Mouse (Mus musculus) MEL (cell line): ENCODE measurements around the gene Stmn1. TPM values are rescaled to one million over a fixed set of nuclear protein-coding genes. Genes with fewer than 3 reads are reported as not detected.

Experiments
- DNase-seq: peaks from one replicate; pipeline ENCODE4 v3.0.0; 2011; ENCODE audit warnings: low read depth, low spot score
- H3K27ac ChIP-seq: 2 replicates; pipeline ENCODE4 v1.5.1; 2012; ENCODE audit warnings: low read depth, mild to moderate bottlenecking, control low read depth, low read length, moderate library complexity; ENCODE audit not compliant: control insufficient read depth
- H3K27me3 ChIP-seq, 2 experiments: fragments of 150-350 bp in 1 of 2; sonication (generic) in 1 of 2; 2 replicates each; pipeline ENCODE4 v1.6.1; 2012; ENCODE audit warnings: low read length in 2 of 2, mild to moderate bottlenecking in 2 of 2, improper control_type of control experiment in 1 of 2, moderate library complexity in 1 of 2; ENCODE audit not compliant: insufficient read depth in 2 of 2, control insufficient read depth in 1 of 2
- H3K36me3 ChIP-seq, 2 experiments: 2 replicates each; pipeline ENCODE4 v1.6.1; 2012 to 2014; ENCODE audit warnings: low read length in 2 of 2, improper control_type of control experiment in 1 of 2, inconsistent platforms in 1 of 2, mild to moderate bottlenecking in 1 of 2; ENCODE audit not compliant: insufficient read depth in 2 of 2, control insufficient read depth in 1 of 2
- H3K4me1 ChIP-seq, 2 experiments: fragments of 150-350 bp in 1 of 2; sonication (generic) in 1 of 2; 2 replicates each; pipeline ENCODE4 v1.6.1; 2012; ENCODE audit warnings: low read length in 2 of 2, improper control_type of control experiment in 1 of 2, mild to moderate bottlenecking in 1 of 2; ENCODE audit not compliant: insufficient read depth in 2 of 2, control insufficient read depth in 1 of 2
- H3K4me3 ChIP-seq, 2 experiments: fragments of 150-350 bp in 1 of 2; sonication (generic) in 1 of 2; 2 replicates each; pipeline ENCODE4 v1.5.1; 2012; ENCODE audit warnings: low read depth in 2 of 2, low read length in 2 of 2, mild to moderate bottlenecking in 2 of 2, moderate library complexity in 2 of 2, control low read depth in 1 of 2, improper control_type of control experiment in 1 of 2; ENCODE audit not compliant: control insufficient read depth in 1 of 2, insufficient read depth in 1 of 2
- H3K79me2 ChIP-seq: 2 replicates; pipeline ENCODE4 v1.6.1; 2012; ENCODE audit warnings: mild to moderate bottlenecking, low read length, moderate library complexity; ENCODE audit not compliant: control insufficient read depth, poor library complexity, insufficient read depth
- H3K9ac ChIP-seq: 2 replicates; pipeline ENCODE4 v1.6.1; 2012; ENCODE audit warnings: low read depth, mild to moderate bottlenecking, control low read depth, low read length, moderate library complexity; ENCODE audit not compliant: control insufficient read depth, poor library complexity, severe bottlenecking
- H3K9me3 ChIP-seq: fragments of 150-350 bp; sonication (generic); replicated peaks from 2 replicates; pipeline ENCODE4 v1.6.1; 2012; ENCODE audit warnings: mild to moderate bottlenecking, low read length, improper control_type of control experiment, moderate library complexity; ENCODE audit not compliant: insufficient read depth
- CHD2 ChIP-seq: IDR thresholded peaks from 2 replicates; pipeline ENCODE4 v1.6.1; 2011; ENCODE audit warnings: low read length, improper control_type of control experiment
- ELF1 ChIP-seq: IDR thresholded peaks from 2 replicates; pipeline ENCODE4 v1.6.1; 2014; ENCODE audit warnings: low read depth, mild to moderate bottlenecking, inconsistent platforms, low read length, improper control_type of control experiment, moderate library complexity
- ETS1 ChIP-seq: IDR thresholded peaks from 2 replicates; pipeline ENCODE4 v1.6.1; 2012; ENCODE audit warnings: low read depth, mild to moderate bottlenecking, inconsistent platforms, low read length, improper control_type of control experiment, moderate library complexity
- GABPA ChIP-seq: IDR thresholded peaks from 2 replicates; pipeline ENCODE4 v1.6.1; 2012; ENCODE audit warnings: low read depth, mild to moderate bottlenecking, inconsistent platforms, low read length, improper control_type of control experiment, moderate library complexity
- GATA1 ChIP-seq: IDR thresholded peaks from 2 replicates; pipeline ENCODE4 v1.6.1; 2011; ENCODE audit warnings: low read depth, low read length, improper control_type of control experiment
- MAFK ChIP-seq: IDR thresholded peaks from 2 replicates; pipeline ENCODE4 v1.6.1; 2011; ENCODE audit warnings: low read depth, mild to moderate bottlenecking, low read length, improper control_type of control experiment, borderline replicate concordance
- MAX ChIP-seq: IDR thresholded peaks from 2 replicates; pipeline ENCODE4 v1.6.1; 2011; ENCODE audit warnings: low read length, improper control_type of control experiment
- MEF2A ChIP-seq: IDR thresholded peaks from 2 replicates; pipeline ENCODE4 v1.6.1; 2014; ENCODE audit warnings: low read depth, mild to moderate bottlenecking, inconsistent platforms, low read length, improper control_type of control experiment; ENCODE audit not compliant: poor library complexity, insufficient replicate concordance, severe bottlenecking; ENCODE audit errors: extremely low read depth
- MYB ChIP-seq: IDR thresholded peaks from 2 replicates; pipeline ENCODE4 v1.6.1; 2011; ENCODE audit warnings: mild to moderate bottlenecking, low read depth, low read length, improper control_type of control experiment
- MYC ChIP-seq: IDR thresholded peaks from 2 replicates; pipeline ENCODE4 v1.6.1; 2011; ENCODE audit warnings: low read depth, mild to moderate bottlenecking, low read length, improper control_type of control experiment, moderate library complexity
- POLR2AphosphoS2 ChIP-seq: IDR thresholded peaks from 2 replicates; pipeline ENCODE4 v1.6.1; 2011; ENCODE audit warnings: low read length, improper control_type of control experiment
- RAD21 ChIP-seq: IDR thresholded peaks from 2 replicates; pipeline ENCODE4 v1.6.1; 2011; ENCODE audit warnings: mild to moderate bottlenecking, low read depth, low read length, improper control_type of control experiment
- SIN3A ChIP-seq: IDR thresholded peaks from 2 replicates; pipeline ENCODE4 v1.6.1; 2012; ENCODE audit warnings: low read length, improper control_type of control experiment, inconsistent platforms
- TAL1 ChIP-seq: IDR thresholded peaks from 2 replicates; pipeline ENCODE4 v1.6.1; 2012; ENCODE audit warnings: mild to moderate bottlenecking, inconsistent platforms, low read length, moderate library complexity, mixed read lengths
- TCF12 ChIP-seq: IDR thresholded peaks from 2 replicates; pipeline ENCODE4 v1.6.1; 2014; ENCODE audit warnings: low read depth, mild to moderate bottlenecking, inconsistent platforms, low read length, improper control_type of control experiment, moderate library complexity
- UBTF ChIP-seq: IDR thresholded peaks from 2 replicates; pipeline ENCODE4 v1.6.1; 2012; ENCODE audit warnings: low read depth, mild to moderate bottlenecking, inconsistent platforms, low read length, improper control_type of control experiment, moderate library complexity, borderline replicate concordance; ENCODE audit not compliant: insufficient read depth
- USF1 ChIP-seq: IDR thresholded peaks from 2 replicates; pipeline ENCODE4 v1.6.1; 2014; ENCODE audit warnings: low read depth, mild to moderate bottlenecking, inconsistent platforms, low read length, improper control_type of control experiment, moderate library complexity
- USF2 ChIP-seq, 2 experiments: IDR thresholded peaks; 2 replicates each; pipeline ENCODE4 v1.6.1; 2011 to 2012; ENCODE audit warnings: improper control_type of control experiment in 2 of 2, low read length in 2 of 2, borderline replicate concordance in 1 of 2, inconsistent platforms in 1 of 2, low read depth in 1 of 2, mild to moderate bottlenecking in 1 of 2; ENCODE audit not compliant: insufficient read depth in 1 of 2
- ZC3H11A ChIP-seq: IDR thresholded peaks from 2 replicates; pipeline ENCODE4 v1.6.1; 2012; ENCODE audit warnings: low read depth, mild to moderate bottlenecking, inconsistent platforms, low read length, improper control_type of control experiment
- ZMIZ1 ChIP-seq: IDR thresholded peaks from 2 replicates; pipeline ENCODE4 v1.6.1; 2012; ENCODE audit warnings: low read depth, mild to moderate bottlenecking, inconsistent platforms, low read length, improper control_type of control experiment, moderate library complexity
- ZNF384 ChIP-seq: IDR thresholded peaks from 2 replicates; pipeline ENCODE4 v1.6.1; 2012; ENCODE audit warnings: low read depth, mild to moderate bottlenecking, inconsistent platforms, low read length, improper control_type of control experiment
- polyA plus RNA-seq, 2 experiments: library from polyadenylated mRNA; stranded (reverse) in 1 of 2; unstranded in 1 of 2; fragments of >175 nt in 1 of 2; fragments of >200 nt in 1 of 2; gene quantifications; 2 replicates each; pipeline versions ENCODE4 v1.2.1 to v1.2.4; 2012; ENCODE audit warnings: low replicate concordance in 2 of 2, low read depth in 1 of 2; ENCODE audit not compliant: insufficient read length in 2 of 2, insufficient read depth in 1 of 2, missing spikeins in 1 of 2
- total RNA-seq: library from RNA; depleted of rRNA; stranded (reverse); fragments of 300-350 nt; gene quantifications from 2 replicates; pipeline ENCODE4 v1.2.3, GENCODE M21; 2012

Stmn1 gene
- total and polyA plus RNA-seq, 3 experiments = 214 to 350 TPM; not detected in 1

DNA sequence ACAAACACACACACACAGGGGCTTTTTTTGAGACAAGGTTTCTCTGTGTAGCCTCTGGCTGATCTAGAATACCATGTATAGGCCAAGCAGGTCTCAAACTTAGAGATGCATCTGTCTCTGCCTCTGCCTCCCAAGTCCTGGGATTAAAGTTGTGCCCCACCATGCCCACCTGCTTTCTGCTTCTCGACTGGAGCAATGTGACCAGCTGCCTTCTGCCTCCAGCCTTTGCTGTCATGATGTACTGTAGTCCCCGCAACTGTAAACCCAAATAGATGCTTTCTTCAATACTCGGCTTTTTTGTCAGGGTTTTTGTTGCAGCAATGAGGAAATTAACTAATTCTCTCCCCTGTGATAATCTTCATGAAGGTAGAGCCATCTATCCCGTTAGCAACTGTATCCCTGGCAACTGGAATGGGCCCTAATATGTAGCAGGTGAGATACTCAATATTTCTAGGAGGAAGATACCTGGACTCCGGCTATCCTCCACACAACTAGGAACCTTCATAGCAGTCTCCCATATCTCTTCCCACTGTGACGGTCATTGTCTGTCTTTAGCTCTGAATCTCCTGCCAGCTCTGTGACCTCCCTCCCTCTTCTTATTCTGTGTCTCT, 15.1 kb downstream of the Stmn1 start:
- no peaks in the 10 kb centered on the region; a peak in 1 of 4 replicates for H3K4me1 ChIP-seq
- no peak overlapping the region for H3K27ac ChIP-seq
- TF ChIP-seq GATA1 (no peak), USF2 (IDR thresholded peaks at IDR 0.05; ENCODE audit: borderline replicate concordance in 1 of 2, insufficient read depth in 1 of 2, low read depth in 1 of 2, low read length in 2 of 2) (no peak), UBTF (no peak), RAD21 (no peak), ZMIZ1 (no peak), ZC3H11A (no peak), ZNF384 (no peak), MAFK (no peak), CHD2 (no peak), GABPA (no peak)
- no peaks in the 10 kb centered on the region for H3K9me3 ChIP-seq
- H3K36me3 ChIP-seq = no peaks in the 10 kb centered on the region
- DNase-seq = no peak
- H3K79me2 ChIP-seq = no peaks in the 10 kb centered on the region
- peaks cover 3 to 8% of the 10 kb centered on the region in 2 experiments; a peak in 2 of 4 replicates for H3K27me3 ChIP-seq
- no peak overlapping the region for H3K4me3 ChIP-seq
- no peak overlapping the region for H3K9ac ChIP-seq

DNA sequence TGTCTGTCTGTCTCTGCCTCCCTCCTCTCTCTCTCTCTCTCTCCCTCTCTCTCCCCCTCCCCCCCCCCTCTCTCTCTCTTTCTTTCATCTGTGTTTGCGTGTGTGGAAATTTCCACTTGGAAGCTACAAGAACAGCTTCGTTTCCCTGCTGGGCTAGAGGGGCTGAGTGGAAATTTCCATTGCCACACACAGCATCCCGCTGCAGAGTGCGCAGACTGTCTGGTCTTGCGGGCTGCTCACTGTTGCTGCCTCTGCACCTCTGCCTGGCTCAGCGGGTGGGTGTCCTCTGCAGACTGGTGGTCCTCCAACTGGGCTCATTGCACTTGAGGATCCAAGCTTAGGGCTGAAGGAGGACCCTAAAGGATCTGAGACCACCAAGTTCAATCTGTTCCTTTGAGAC, 15.6 kb downstream of the Stmn1 start:
- Histone ChIP-seq H3K27me3 (peaks cover 3 to 8% of the 10 kb centered on the region in 2 experiments; a peak in 2 of 4 replicates), H3K9ac (no peak overlapping the region), H3K79me2 (no peaks in the 10 kb centered on the region)

More for the DNA sequence above, 15.6 kb downstream of the Stmn1 start:
- Histone ChIP-seq H3K27ac (no peak overlapping the region), H3K4me3 (no peak overlapping the region), H3K4me1 (no peaks in the 10 kb centered on the region; a peak in 1 of 4 replicates), H3K36me3 (no peaks in the 10 kb centered on the region), H3K9me3 (no peaks in the 10 kb centered on the region)
- no peak for DNase-seq
- TF ChIP-seq TCF12 (no peak), ETS1 (no peak), MYC (no peak), CHD2 (no peak), TAL1 (no peak), USF1 (no peak), MEF2A (no peak), ELF1 (no peak), GABPA (no peak), ZMIZ1 (no peak), SIN3A (no peak), MAX (no peak), UBTF (no peak), POLR2AphosphoS2 (no peak), MYB (no peak)
